Comparison of ENCODE assay signal across 9 mouse cellular contexts in the genomic region with DNA sequence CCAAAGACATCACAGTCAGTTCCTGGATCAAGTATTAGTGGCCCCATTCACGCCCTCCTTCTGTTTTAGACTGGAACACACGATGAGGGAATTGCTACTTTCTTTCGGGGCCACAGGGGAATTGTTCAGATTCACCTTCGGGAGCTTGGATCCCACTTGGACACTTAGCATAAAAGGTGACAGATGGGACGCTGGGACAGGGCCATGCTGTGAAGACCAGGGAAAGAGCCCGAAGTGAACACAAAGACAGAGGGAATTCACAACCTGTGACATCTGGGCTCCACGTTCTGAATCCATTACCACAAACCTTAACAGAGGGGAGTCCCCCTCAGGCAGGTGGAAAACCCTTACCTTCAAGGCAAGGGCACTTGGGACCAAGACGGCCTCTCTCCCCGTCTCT. TPM values are rescaled to one million over a fixed set of nuclear protein-coding genes. Genes with fewer than 3 reads are reported as not detected.
DNase-seq lines count a peak whose midpoint lies in the region; ATAC-seq and TF ChIP-seq lines count a peak whose summit lies in the region.
"Had no signal": no experiment of that assay in that cellular context is flagged by ENCODE, and none has a peak within 500 bp of the region (broad histone marks: within the 10 kb centered on the region; RNA-seq: fewer than 3 reads in every experiment).

No protein-coding gene starts in this region.

- H3K9ac ChIP-seq in embryonic facial prominence, embryonic 13.5 days = no peak overlapping the region
- peak overlapping the region; percentile 16; the same call in 1 of the 2 replicates for H3K9ac ChIP-seq in hindbrain, embryonic 11.5 days (ENCODE audit: low read depth, low read length)
- no peak overlapping the region; the same call in 1 of the 2 replicates for H3K9ac ChIP-seq in midbrain, postnatal 0 days (replicated peaks; ENCODE audit: low read length, poor library complexity, severe bottlenecking)

- DNase-seq in layer of hippocampus, adult 2 months (ENCODE audit: low spot score in 2 of 2) = no peak
- DNase-seq in layer of hippocampus, postnatal 36 days = no peak
- DNase-seq in hindbrain, embryonic 11.5 days (ENCODE audit: low spot score) = peak; percentile 63
- DNase-seq in midbrain, postnatal 0 days (ENCODE audit: low spot score) = no peak
- no peak for DNase-seq in thymus, adult 18-20 months
- DNase-seq: kidney, adult 9 months; lung, adult 2 months had no signal

- H3K36me3 ChIP-seq in embryonic facial prominence, embryonic 13.5 days = peaks cover 13% of the 10 kb centered on the region
- peaks cover 3% of the 10 kb centered on the region; the same call in 1 of the 2 replicates for H3K36me3 ChIP-seq in hindbrain, embryonic 11.5 days (ENCODE audit: control insufficient read depth, insufficient read depth, low read length)
- no peaks in the 10 kb centered on the region for H3K36me3 ChIP-seq in midbrain, postnatal 0 days (ENCODE audit: insufficient read depth, low read length)

- ATAC-seq in embryonic facial prominence, embryonic 13.5 days (ENCODE audit: insufficient number of reproducible peaks, insufficient read depth, low FRiP score, low TSS enrichment, low read depth) = no peak
- ATAC-seq in hindbrain, embryonic 11.5 days (ENCODE audit: low FRiP score) = peak; percentile 45
- no peak for ATAC-seq in midbrain, postnatal 0 days (ENCODE audit: low FRiP score)
- no peak for ATAC-seq in megakaryocyte progenitor cell, adult 5-6 weeks (replicated peaks; ENCODE audit: poor library complexity)

- peak overlapping the region; percentile 54 for H3K4me2 ChIP-seq in embryonic facial prominence, embryonic 13.5 days
- H3K4me2 ChIP-seq in hindbrain, embryonic 11.5 days (replicated peaks; ENCODE audit: low read depth, low read length) = peak overlapping the region; percentile 43
- peak overlapping the region; percentile 56 for H3K4me2 ChIP-seq in midbrain, postnatal 0 days (ENCODE audit: low read depth, low read length, poor library complexity, severe bottlenecking)

- TF ChIP-seq CTCF in layer of hippocampus, adult 2 months (conservative IDR thresholded peaks at IDR 0.05) = no peak
- no peak for TF ChIP-seq CTCF in midbrain, postnatal 0 days (IDR thresholded peaks at IDR 0.05)

- H3K4me3 ChIP-seq in layer of hippocampus, adult 2 months = no peak overlapping the region
- H3K4me3 ChIP-seq in embryonic facial prominence, embryonic 13.5 days = no peak overlapping the region
- peak overlapping the region; percentile 6; the same call in 1 of the 2 replicates for H3K4me3 ChIP-seq in hindbrain, embryonic 11.5 days (ENCODE audit: low read depth, low read length)
- no peak overlapping the region for H3K4me3 ChIP-seq in midbrain, postnatal 0 days (ENCODE audit: low read depth, low read length)

- H3K27ac ChIP-seq in layer of hippocampus, adult 2 months = peak overlapping the region; percentile 70; the same call in 1 of the 2 replicates
- peak overlapping the region; percentile 81 for H3K27ac ChIP-seq in embryonic facial prominence, embryonic 13.5 days
- H3K27ac ChIP-seq in hindbrain, embryonic 11.5 days (ENCODE audit: low read depth, low read length) = peak overlapping the region; percentile 88
- peak overlapping the region; percentile 49 for H3K27ac ChIP-seq in midbrain, postnatal 0 days (ENCODE audit: low read depth, low read length)

- H3K9me3 ChIP-seq in embryonic facial prominence, embryonic 13.5 days = no peaks in the 10 kb centered on the region
- no peaks in the 10 kb centered on the region for H3K9me3 ChIP-seq in hindbrain, embryonic 11.5 days (ENCODE audit: control insufficient read depth, low read length)
- no peaks in the 10 kb centered on the region for H3K9me3 ChIP-seq in midbrain, postnatal 0 days (ENCODE audit: low read length)

- peaks cover 87% of the 10 kb centered on the region for H3K4me1 ChIP-seq in embryonic facial prominence, embryonic 13.5 days
- H3K4me1 ChIP-seq in hindbrain, embryonic 11.5 days (replicated peaks; ENCODE audit: control insufficient read depth, insufficient read depth, low read length) = peaks cover 14% of the 10 kb centered on the region
- H3K4me1 ChIP-seq in midbrain, postnatal 0 days (ENCODE audit: insufficient read depth, low read length) = peaks cover 15% of the 10 kb centered on the region

- 15% methylated on average over 9 of the region's 9 CpGs for WGBS in embryonic facial prominence, embryonic 13.5 days
- WGBS in hindbrain, embryonic 11.5 days = 9% methylated on average over 9 of the region's 9 CpGs
- 8% methylated on average over 9 of the region's 9 CpGs for WGBS in midbrain, postnatal 0 days

- no peaks in the 10 kb centered on the region for H3K27me3 ChIP-seq in embryonic facial prominence, embryonic 13.5 days
- H3K27me3 ChIP-seq in hindbrain, embryonic 11.5 days (ENCODE audit: control insufficient read depth, insufficient read depth, low read length) = no peaks in the 10 kb centered on the region
- H3K27me3 ChIP-seq in midbrain, postnatal 0 days (ENCODE audit: insufficient read depth, low read length) = no peaks in the 10 kb centered on the region

RNA-seq across cellular contexts. Expression of gene Boc, which starts 28.5 kb away (rescaled TPM):
- 10 to 100 TPM in 1 of 2 experiments, 1 to 10 TPM in 1; 9.7 to 12.1 TPM for total RNA-seq in layer of hippocampus, adult 2 months (2021)
- total RNA-seq in layer of hippocampus, postnatal 36 days (2021) = 10 to 100 TPM in 1 of 2 experiments, 1 to 10 TPM in 1; 9.8 to 10.1 TPM
- polyA plus RNA-seq in embryonic facial prominence, embryonic 13.5 days (2015; fragmentation: Nextera tagmentation; extraction: Ambion mirVana) = 51.1 and 53.9 TPM in 2 replicates
- polyA plus RNA-seq in hindbrain, embryonic 11.5 days (2014; fragmentation: Nextera tagmentation; extraction: Ambion mirVana) = 34.3 and 41.7 TPM in 2 replicates
- total RNA-seq in midbrain, postnatal 0 days (2014; rRNA removed) = 13.5 and 24.9 TPM in 2 replicates
- 2.7 and 3.9 TPM in 2 replicates for polyA plus RNA-seq in midbrain, postnatal 0 days (2015; fragmentation: Nextera tagmentation; extraction: Ambion mirVana)
- 0.07 and 0.17 TPM in 2 replicates for total RNA-seq in megakaryocyte progenitor cell, adult 5-6 weeks (2015)
- total RNA-seq in megakaryocyte progenitor cell, adult 5-6 weeks (2017) = 0.08 and 0.30 TPM in 2 replicates

Comparison
In these comparisons a context has a peak if more than half of its experiments do, and no peak if none do; other contexts are left out.
1. RNA of gene Boc, which starts 28.5 kb away (total RNA-seq): 13.5 to 24.9 TPM in midbrain, postnatal 0 days, 9.7 to 12.1 TPM in layer of hippocampus, adult 2 months and 9.8 to 10.1 TPM in layer of hippocampus, postnatal 36 days; 0.07 to 0.30 TPM in megakaryocyte progenitor cell, adult 5-6 weeks; every median in the first group is over 4 times any median in the second.
2. Peak in every context shown above with its lines, with median percentiles within 50 percentile points of each other: H3K27ac ChIP-seq and H3K4me2 ChIP-seq.